In the genomic region with DNA sequence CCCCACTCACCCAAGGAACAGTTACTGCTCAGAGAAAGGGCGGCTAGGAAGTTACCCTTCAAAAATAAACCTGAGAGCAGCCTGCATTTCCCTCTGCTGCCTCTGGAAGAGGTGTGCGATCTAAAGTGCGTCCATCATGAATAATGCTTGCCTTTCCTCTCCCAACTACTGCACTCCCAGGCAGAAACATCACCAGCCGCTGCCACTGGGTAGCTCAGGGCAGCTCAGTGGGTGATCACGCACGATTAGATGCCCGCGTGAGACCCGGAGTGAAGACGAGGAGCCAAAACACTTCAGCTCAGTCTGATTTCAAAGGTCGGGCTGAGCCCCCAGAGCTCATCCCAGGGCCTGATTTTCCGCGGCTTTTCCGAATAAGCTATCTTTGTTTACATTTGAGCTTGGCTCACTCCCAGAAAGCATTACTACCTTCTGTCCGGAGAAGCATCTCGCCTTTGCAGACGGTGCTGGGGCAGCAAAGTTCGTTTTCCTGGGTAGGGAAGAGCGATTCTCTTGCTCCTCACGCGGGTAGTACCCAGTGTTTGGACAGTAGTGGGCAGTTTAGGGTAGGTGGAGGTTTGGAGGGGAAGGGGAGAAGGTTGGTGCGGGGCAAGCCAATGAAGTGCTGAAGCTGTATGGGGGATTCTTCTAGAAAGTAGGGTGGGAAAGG, we compare ENCODE assay signal across 8 mouse cellular contexts. TPM values are rescaled to one million over a fixed set of nuclear protein-coding genes. Genes with fewer than 3 reads are reported as not detected.
A peak's percentile ranks its signal among the peaks of the same experiment; 100 is the strongest.
DNase-seq lines count a peak whose midpoint lies in the region; ATAC-seq and TF ChIP-seq lines count a peak whose summit lies in the region.

A gene (plus strand): TSS at position 162 of the 667 bp plus-strand sequence.

- peak within 1 kb of the TSS; percentile 84 for H3K4me2 ChIP-seq in forebrain, embryonic 14.5 days (ENCODE audit: low read length)
- peak within 1 kb of the TSS; percentile 80 for H3K4me2 ChIP-seq in lung, embryonic 14.5 days

- under 1% methylated on average over 22 of the region's 22 CpGs for whole genome bisulfite sequencing in forebrain, embryonic 14.5 days
- under 1% methylated on average over 22 of the region's 22 CpGs for WGBS in lung, embryonic 14.5 days

- peak within 1 kb of the TSS; percentile 89 for H3K9ac ChIP-seq in forebrain, embryonic 14.5 days (ENCODE audit: low read length)
- H3K9ac ChIP-seq in lung, embryonic 14.5 days: peak within 1 kb of the TSS; percentile 90

- H3K4me3 ChIP-seq in forebrain, embryonic 14.5 days (ENCODE audit: low read depth, low read length): peak within 1 kb of the TSS; percentile 84
- peak within 1 kb of the TSS; percentile 80 for H3K4me3 ChIP-seq in lung, embryonic 14.5 days (ENCODE audit: low read depth, low read length)

- H3K27ac ChIP-seq in forebrain, embryonic 14.5 days (ENCODE audit: low read depth, low read length): peak within 1 kb of the TSS; percentile 90
- H3K27ac ChIP-seq in lung, embryonic 14.5 days (ENCODE audit: low read depth): peak within 1 kb of the TSS; percentile 97

- peaks cover 2% of the 10 kb centered on the region; the same call in 1 of the 2 replicates for H3K4me1 ChIP-seq in forebrain, embryonic 14.5 days (ENCODE audit: control insufficient read depth, insufficient read depth, low read length)
- H3K4me1 ChIP-seq in lung, embryonic 14.5 days (ENCODE audit: insufficient read depth): peaks cover 4% of the 10 kb centered on the region; the same call in 1 of the 2 replicates

- ATAC-seq in forebrain, embryonic 14.5 days: peak; percentile 52
- ATAC-seq in lung, embryonic 14.5 days (ENCODE audit: insufficient read depth): peak; percentile 78

- H3K9me3 ChIP-seq in forebrain, embryonic 14.5 days (replicated peaks; ENCODE audit: control insufficient read depth, low read length): no peaks in the 10 kb centered on the region
- no peaks in the 10 kb centered on the region for H3K9me3 ChIP-seq in lung, embryonic 14.5 days (ENCODE audit: low read depth, low read length)

- no peaks in the 10 kb centered on the region for H3K27me3 ChIP-seq in forebrain, embryonic 14.5 days (replicated peaks; ENCODE audit: control insufficient read depth, insufficient read depth, low read length)
- H3K27me3 ChIP-seq in lung, embryonic 14.5 days (ENCODE audit: insufficient read depth, low read length): no peaks in the 10 kb centered on the region

- H3K36me3 ChIP-seq in forebrain, embryonic 14.5 days (ENCODE audit: control insufficient read depth, insufficient read depth, low read length): no peaks in the 10 kb centered on the region
- H3K36me3 ChIP-seq in lung, embryonic 14.5 days (ENCODE audit: insufficient read depth): no peaks in the 10 kb centered on the region

- TF ChIP-seq CTCF in lung, embryonic 14.5 days (IDR thresholded peaks at IDR 0.05; ENCODE audit: low read depth): peak; percentile 55

- peak; percentile 11 for DNase-seq in ovary, adult 18-20 months (ENCODE audit: low spot score)
- DNase-seq in ovary, postnatal 10 days (ENCODE audit: low spot score): no peak
- DNase-seq in forebrain, embryonic 14.5 days (ENCODE audit: low spot score): peak; percentile 76
- peak; percentile 44 for DNase-seq in heart, postnatal 4 days
- peak in 1 of 2 experiments; percentile 25 for DNase-seq in layer of hippocampus, adult 8-10 months (ENCODE audit: low spot score in 2 of 2)
- peak; percentile 91 for DNase-seq in lung, embryonic 14.5 days
- DNase-seq in retina, postnatal 1 day: peak; percentile 74
- DNase-seq in T-cell, adult 2 months (ENCODE audit: low spot score): no peak

RNA-seq across cellular contexts. Expression of the gene that starts here (rescaled TPM):
- polyA plus RNA-seq in forebrain, embryonic 14.5 days (2014; fragmentation: Nextera tagmentation; extraction: Ambion mirVana): 45.4 and 54.5 TPM in 2 replicates
- total RNA-seq in heart, postnatal 4 days (2021): 10 to 100 TPM; 29.7 to 32.7 TPM
- total RNA-seq in layer of hippocampus, adult 8-10 months (2022): 10 to 100 TPM; 21.9 to 27.8 (median 23.0) TPM
- polyA plus RNA-seq in lung, embryonic 14.5 days (2014; fragmentation: Nextera tagmentation; extraction: Ambion mirVana): 81.2 and 81.9 TPM in 2 replicates

Comparison
In these comparisons a context has a peak if more than half of its experiments do, and no peak if none do; other contexts are left out.
1. DNase-seq: peak in ovary, adult 18-20 months (single experiment), forebrain, embryonic 14.5 days (single experiment), heart, postnatal 4 days (single experiment), lung, embryonic 14.5 days (single experiment) and retina, postnatal 1 day (single experiment); none in ovary, postnatal 10 days (single experiment) and T-cell, adult 2 months (single experiment).